Mouse (Mus musculus) G1E (cell line): ENCODE data around the gene Kif1b. TPM values are rescaled to one million over a fixed set of nuclear protein-coding genes. Genes with fewer than 3 reads are reported as not detected.

Experiments
- ATAC-seq: 2 replicates; pipeline ENCODE4 v1.8.0; 2016; ENCODE audit warnings: mild to moderate bottlenecking; ENCODE audit not compliant: insufficient number of reproducible peaks, poor library complexity, low FRiP score, severe bottlenecking; ENCODE audit errors: extremely low read depth
- DNase-seq: peaks from one replicate; pipeline ENCODE4 v3.0.0; 2012; ENCODE audit warnings: low spot score
- H3K27me3 ChIP-seq: 2 replicates; pipeline ENCODE4 v1.6.1; 2012; ENCODE audit warnings: mild to moderate bottlenecking, low read length, inconsistent platforms; ENCODE audit not compliant: insufficient read depth
- H3K36me3 ChIP-seq: replicated peaks from 2 replicates; pipeline ENCODE3; 2012; ENCODE audit warnings: mild to moderate bottlenecking, inconsistent platforms
- H3K4me1 ChIP-seq: 2 replicates; pipeline ENCODE4 v1.6.1; 2012; ENCODE audit warnings: low read depth, low read length, inconsistent platforms, mixed read lengths; ENCODE audit not compliant: insufficient read depth
- H3K4me3 ChIP-seq: 2 replicates; pipeline ENCODE4 v1.5.1; 2012; ENCODE audit warnings: low read depth, mild to moderate bottlenecking, inconsistent platforms, low read length, moderate library complexity, mixed read lengths
- H3K9me3 ChIP-seq: replicated peaks from 2 replicates; pipeline ENCODE4 v1.6.1; 2012; ENCODE audit warnings: inconsistent platforms
- CTCF ChIP-seq: IDR thresholded peaks from 2 replicates; pipeline ENCODE4 v1.5.1; 2012; ENCODE audit warnings: low read depth, low read length, inconsistent platforms, mixed read lengths
- GATA1 ChIP-seq: IDR thresholded peaks from 2 replicates; pipeline ENCODE4 v1.6.1; 2012; ENCODE audit warnings: borderline replicate concordance, low read length, inconsistent platforms, mixed read lengths
- GATA2 ChIP-seq: IDR thresholded peaks from 2 replicates; pipeline ENCODE4 v1.6.1; 2012; ENCODE audit warnings: low read depth, low read length, inconsistent platforms, borderline replicate concordance
- POLR2AphosphoS5 ChIP-seq: IDR thresholded peaks from 2 replicates; pipeline ENCODE4 v1.6.1; 2012; ENCODE audit warnings: low read depth, low read length, inconsistent platforms; ENCODE audit not compliant: insufficient replicate concordance
- TAL1 ChIP-seq: conservative IDR thresholded peaks from 2 replicates; pipeline ENCODE4 v1.6.1; 2012; ENCODE audit warnings: low read depth, low read length, inconsistent platforms, mixed read lengths
- polyA plus RNA-seq: library from polyadenylated mRNA; stranded (reverse); fragments of >175 nt; gene quantifications from 2 replicates; pipeline ENCODE4 v1.2.3, GENCODE M21; 2012
- total RNA-seq, 2 experiments: library from RNA; stranded (forward) in 1 of 2; stranded (reverse) in 1 of 2; fragments of 200-1000 nt in 1 of 2; fragments of >200 nt in 1 of 2; fragmentation: Nextera tagmentation in 1 of 2; gene quantifications; 2 replicates each; pipeline ENCODE4 v1.2.3; 2014 to 2017

Gene Kif1b
- total and polyA plus RNA-seq, 3 experiments, result 2.6 to 43.0 (median 32.7) TPM

DNA sequence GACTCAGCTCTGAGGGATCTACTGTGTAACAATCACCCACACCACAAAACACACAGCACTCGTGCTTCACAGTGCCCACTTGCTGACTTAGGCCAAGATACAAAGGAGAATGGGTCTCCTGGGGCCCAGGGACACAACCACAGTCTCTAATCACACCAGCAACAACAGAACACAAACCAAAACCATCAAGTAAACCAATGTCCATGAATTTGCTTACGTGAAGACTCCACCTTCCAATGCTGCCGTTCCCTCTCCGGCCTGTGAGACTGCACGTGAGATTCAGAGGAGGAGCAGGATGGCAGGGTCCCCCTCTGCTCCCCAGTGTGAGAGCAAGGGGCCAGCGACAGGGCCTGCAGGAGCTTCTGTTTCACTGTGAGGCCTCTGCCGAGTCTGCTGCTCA lies 25.2 kb upstream of the Kif1b start:
- no peaks in the 10 kb centered on the region; the same call in 1 of the 2 replicates for H3K9me3 ChIP-seq
- peaks cover 12% of the 10 kb centered on the region for H3K4me1 ChIP-seq
- ATAC-seq (no peak), DNase-seq (no peak)
- H3K4me3 ChIP-seq, result no peak overlapping the region
- no peaks in the 10 kb centered on the region for H3K27me3 ChIP-seq
- TF ChIP-seq GATA2 (no peak), CTCF (no peak), POLR2AphosphoS5 (no peak), TAL1 (no peak), GATA1 (no peak)
- H3K36me3 ChIP-seq, result peaks cover 93% of the 10 kb centered on the region

DNA sequence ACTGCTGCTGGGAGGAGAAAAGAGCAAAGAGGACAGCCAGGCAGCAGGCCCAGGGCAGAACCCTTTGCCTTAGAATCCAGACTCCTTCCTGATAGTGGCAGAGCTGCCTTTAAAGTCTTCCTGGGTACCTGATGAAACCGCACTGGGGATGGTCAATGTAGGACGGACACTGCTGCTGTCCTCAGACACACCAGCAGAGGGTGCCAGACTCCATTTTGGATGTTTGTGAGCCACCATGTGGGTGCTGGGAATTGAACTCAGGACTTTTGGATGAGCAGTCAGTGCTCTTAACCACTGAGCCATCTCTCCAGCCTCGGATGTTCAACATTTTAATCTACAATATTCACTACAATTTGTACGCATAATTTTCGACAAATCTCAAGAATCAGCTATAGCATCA lies 23.0 kb upstream of the Kif1b start:
- Histone ChIP-seq H3K4me1 (no peaks in the 10 kb centered on the region; the same call in 1 of the 2 replicates), H3K9me3 (no peaks in the 10 kb centered on the region; the same call in 1 of the 2 replicates), H3K27me3 (no peaks in the 10 kb centered on the region), H3K4me3 (no peak overlapping the region), H3K36me3 (peaks cover 83% of the 10 kb centered on the region)
- ATAC-seq (no peak), DNase-seq (no peak)
- TF ChIP-seq POLR2AphosphoS5 (no peak), CTCF (no peak)

DNA sequence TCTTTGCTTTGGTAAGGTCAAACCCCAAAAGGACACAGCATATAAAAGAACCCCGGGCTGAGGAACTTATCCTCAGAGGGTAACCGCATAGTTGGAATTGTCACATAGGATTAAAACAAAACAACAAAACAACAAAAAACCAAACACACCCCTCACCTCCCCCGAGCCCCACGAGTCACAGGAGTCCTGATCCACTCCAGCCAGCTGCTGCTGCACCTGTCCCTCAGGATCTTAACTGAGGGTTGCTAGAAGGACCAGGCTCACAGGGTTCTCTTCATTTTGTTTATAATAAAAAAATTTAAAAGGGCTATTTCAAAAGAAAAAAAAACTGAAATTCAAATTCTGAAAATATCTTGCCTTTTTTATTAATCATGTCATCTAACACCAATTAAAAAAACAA lies 21.2 kb upstream of the Kif1b start:
- Histone ChIP-seq H3K9me3 (no peaks in the 10 kb centered on the region; the same call in 1 of the 2 replicates), H3K4me1 (no peaks in the 10 kb centered on the region; the same call in 1 of the 2 replicates), H3K36me3 (peaks cover 65% of the 10 kb centered on the region), H3K4me3 (no peak overlapping the region), H3K27me3 (no peaks in the 10 kb centered on the region; the same call in 1 of the 2 replicates)
- DNase-seq, result no peak
- TF ChIP-seq POLR2AphosphoS5 (no peak), GATA2 (no peak), TAL1 (no peak), CTCF (no peak), GATA1 (no peak)
- ATAC-seq, result no peak

- Histone ChIP-seq H3K4me3 (no peak overlapping the region), H3K27me3 (no peaks in the 10 kb centered on the region; the same call in 1 of the 2 replicates), H3K4me1 (peaks cover 13% of the 10 kb centered on the region), H3K9me3 (no peaks in the 10 kb centered on the region; the same call in 1 of the 2 replicates), H3K36me3 (peaks cover 53% of the 10 kb centered on the region)
- no peak for ATAC-seq
- DNase-seq, result no peak
- TF ChIP-seq GATA1 (no peak), POLR2AphosphoS5 (no peak), TAL1 (no peak), GATA2 (no peak), CTCF (no peak)
These were observed 19.8 kb upstream of the Kif1b start for GRCm38 (mm10) chr4:149327281-149327680.

DNA sequence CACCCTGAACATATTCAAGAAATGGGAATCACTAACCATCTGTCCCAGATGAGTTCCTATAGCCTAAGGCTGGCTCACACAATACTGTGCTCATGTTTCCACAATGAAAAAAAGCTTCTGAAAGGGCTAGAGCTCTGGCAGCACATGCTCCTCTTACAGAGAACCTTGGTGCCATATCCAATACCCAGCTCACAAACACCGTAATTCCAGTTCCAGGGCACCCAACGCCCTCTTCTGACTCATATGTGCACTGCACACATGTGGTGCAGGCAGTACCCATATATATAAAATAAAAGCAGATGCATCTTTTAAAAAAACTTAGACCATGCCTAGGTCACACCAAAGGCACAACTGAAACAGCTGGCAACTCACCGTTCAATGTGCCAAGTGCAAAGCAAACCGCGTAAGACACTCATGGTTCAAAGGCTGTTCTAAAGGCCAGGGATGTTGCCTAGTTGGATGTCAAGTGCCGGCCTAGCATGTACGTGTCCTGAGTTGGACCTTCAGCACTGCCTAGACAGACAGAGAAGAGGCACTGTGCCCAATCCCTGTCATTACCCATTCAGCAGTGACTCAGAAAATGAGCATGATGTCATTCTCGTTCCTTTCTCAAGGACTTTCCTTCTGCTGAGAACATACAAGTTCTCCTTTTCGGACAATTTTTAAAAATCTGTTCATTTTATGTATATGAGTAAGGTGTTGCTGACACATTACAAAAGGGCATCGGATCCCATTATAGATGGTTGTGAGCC lies 18.1 kb upstream of the Kif1b start:
- peaks cover 39% of the 10 kb centered on the region for H3K36me3 ChIP-seq
- ATAC-seq (no peak), DNase-seq (no peak)
- peaks cover 14% of the 10 kb centered on the region for H3K4me1 ChIP-seq
- TF ChIP-seq GATA1, result no peak
- TF ChIP-seq TAL1, result no peak
- TF ChIP-seq GATA2, result no peak
- TF ChIP-seq CTCF, result no peak
- no peak for TF ChIP-seq POLR2AphosphoS5
- no peak overlapping the region for H3K4me3 ChIP-seq
- H3K27me3 ChIP-seq, result no peaks in the 10 kb centered on the region; the same call in 1 of the 2 replicates
- H3K9me3 ChIP-seq, result no peaks in the 10 kb centered on the region

DNA sequence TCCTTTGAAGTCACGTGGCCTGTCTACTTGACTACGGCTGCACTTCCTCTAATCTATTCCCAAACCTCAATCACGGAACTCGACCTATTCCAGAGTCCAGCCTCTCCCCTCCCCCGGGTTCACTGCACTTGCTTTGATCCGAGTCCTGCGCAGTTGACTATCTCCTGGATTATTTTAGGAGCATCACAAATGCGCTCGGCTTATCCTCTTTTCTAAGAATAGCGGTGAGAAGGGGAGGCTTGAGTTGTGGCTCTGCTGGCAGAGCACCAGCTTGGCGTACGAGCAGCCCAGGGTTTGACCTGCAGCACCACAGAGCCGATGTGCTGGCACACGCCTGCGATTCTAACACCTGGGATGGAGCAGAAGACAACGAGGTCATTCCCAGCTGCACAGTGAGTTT lies 16.2 kb upstream of the Kif1b start:
- Histone ChIP-seq H3K27me3 (no peaks in the 10 kb centered on the region; the same call in 1 of the 2 replicates), H3K9me3 (no peaks in the 10 kb centered on the region), H3K4me3 (no peak overlapping the region), H3K36me3 (peaks cover 21% of the 10 kb centered on the region), H3K4me1 (peaks cover 14% of the 10 kb centered on the region)
- TF ChIP-seq GATA2, result no peak
- no peak for TF ChIP-seq GATA1
- no peak for TF ChIP-seq CTCF
- TF ChIP-seq POLR2AphosphoS5, result no peak
- no peak for TF ChIP-seq TAL1
- no peak for DNase-seq
- no peak for ATAC-seq
